Mouse (Mus musculus): ENCODE results near the gene 2210418O10Rik. TPM values are rescaled to one million over a fixed set of nuclear protein-coding genes. Genes with fewer than 3 reads are reported as not detected.
"Not testable (repeated sequence)": the region's sequence is repeated elsewhere in the genome, so short reads cannot be mapped to it uniquely, and the experiment has no call there.

2210418O10Rik gene
- 10.0 and 15.5 TPM in 2 replicates for polyA plus RNA-seq (2014; fragmentation: Nextera tagmentation; extraction: Ambion mirVana)

GRCm38 (mm10) chr2:176226269-176226668, at the start of gene 2210418O10Rik:
2210418O10Rik (plus strand) TSS chr2:176226569.
- H3K27ac ChIP-seq (ENCODE audit: low read depth, low read length); H3K4me3 ChIP-seq (ENCODE audit: low read depth, low read length); H3K36me3 ChIP-seq (ENCODE audit: control insufficient read depth, insufficient read depth, low read length); H3K4me1 ChIP-seq (ENCODE audit: control insufficient read depth, insufficient read depth, low read length); ATAC-seq (ENCODE audit: low FRiP score); H3K9me3 ChIP-seq (ENCODE audit: control insufficient read depth, low read length); H3K4me2 ChIP-seq; H3K27me3 ChIP-seq (ENCODE audit: control insufficient read depth, insufficient read depth, low read length); DNase-seq (ENCODE audit: low spot score, missing footprints); H3K9ac ChIP-seq (ENCODE audit: low read length): not testable (repeated sequence)
- WGBS: no CpG with 5 or more reads among the region's 2 CpGs

GRCm38 (mm10) chr2:176248519-176248918, 22.1 kb downstream of the 2210418O10Rik start:
- H3K27ac ChIP-seq (ENCODE audit: low read depth, low read length); H3K4me2 ChIP-seq; H3K4me3 ChIP-seq (ENCODE audit: low read depth, low read length); H3K9ac ChIP-seq (ENCODE audit: low read length); H3K4me1 ChIP-seq (ENCODE audit: control insufficient read depth, insufficient read depth, low read length); H3K36me3 ChIP-seq (ENCODE audit: control insufficient read depth, insufficient read depth, low read length); ATAC-seq (ENCODE audit: low FRiP score); H3K9me3 ChIP-seq (ENCODE audit: control insufficient read depth, low read length); H3K27me3 ChIP-seq (ENCODE audit: control insufficient read depth, insufficient read depth, low read length); DNase-seq (ENCODE audit: low spot score, missing footprints): not testable (repeated sequence)
- no CpG with 5 or more reads among the region's 1 CpGs for WGBS

Other genes starting within 250 kb of the 2210418O10Rik start
- gene Gm2004, start 76.7 kb upstream of the 2210418O10Rik start, polyA plus RNA-seq (2014; fragmentation: Nextera tagmentation; extraction: Ambion mirVana): 1.0 and 1.5 TPM in 2 replicates
- gene Gm11009, start 92.9 kb downstream of the 2210418O10Rik start, polyA plus RNA-seq (2014; fragmentation: Nextera tagmentation; extraction: Ambion mirVana): not detected in 2 replicates
- gene Gm14435, start 197.0 kb downstream of the 2210418O10Rik start, polyA plus RNA-seq (2014; fragmentation: Nextera tagmentation; extraction: Ambion mirVana): 12.3 and 13.1 TPM in 2 replicates

All from midbrain, embryonic 11.5 days (tissue).